Mouse (Mus musculus): ENCODE measurements at regions not wholly inside any gene's neighbourhood (a gene's known extent, or its start where the extent isn't known, plus 50 kb on each side); places are given as distances from the start of the nearest gene placed in this dataset.
"Not testable (repeated sequence)": the region's sequence is repeated elsewhere in the genome, so short reads cannot be mapped to it uniquely, and the experiment has no call there.

GRCm38 (mm10) chr9:86103607-86104006 is 261.4 kb downstream of the Tpbg start:
- no peaks in the 10 kb centered on the region for H3K36me3 ChIP-seq (ENCODE audit: control insufficient read depth, insufficient read depth)
- H3K4me2 ChIP-seq (ENCODE audit: low read depth, low read length), result no peak overlapping the region
- H3K4me1 ChIP-seq (ENCODE audit: control insufficient read depth, insufficient read depth, low read length), result no peaks in the 10 kb centered on the region
- no peaks in the 10 kb centered on the region for H3K27me3 ChIP-seq (ENCODE audit: control insufficient read depth, insufficient read depth, low read length)
- no peak overlapping the region for H3K4me3 ChIP-seq (ENCODE audit: low read length)
- no peak overlapping the region for H3K9ac ChIP-seq (ENCODE audit: low read length)
- no peaks in the 10 kb centered on the region for H3K9me3 ChIP-seq (replicated peaks; ENCODE audit: control insufficient read depth, low read length)
- no peak overlapping the region for H3K27ac ChIP-seq (ENCODE audit: low read length)
- ATAC-seq (replicated peaks; ENCODE audit: extremely low read depth, insufficient read depth, low FRiP score), result peak; percentile 41; the same call in 1 of the 2 replicates
- 64% methylated on average over 3 of the region's 3 CpGs for WGBS

DNA sequence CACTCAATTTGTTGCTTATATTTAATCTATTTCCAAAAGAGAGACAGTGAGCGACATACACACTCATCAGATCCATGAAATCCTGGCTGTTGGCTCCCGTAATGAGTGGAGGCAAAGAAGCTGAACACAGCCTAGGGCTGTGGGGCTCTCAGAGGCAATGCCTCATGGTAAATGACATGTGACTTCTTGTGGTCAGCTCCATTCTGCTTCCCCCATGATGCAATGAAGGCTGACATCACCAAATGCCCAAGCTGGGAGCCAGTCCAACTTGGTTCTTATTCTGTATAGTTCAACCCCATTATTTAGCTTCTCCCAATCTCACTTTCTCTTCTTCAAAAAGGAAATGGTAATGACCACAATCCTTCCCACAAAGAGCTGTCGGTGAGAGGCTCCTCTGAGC is 262.5 kb downstream of the Tpbg start:
- Histone ChIP-seq H3K9me3 (replicated peaks; ENCODE audit: control insufficient read depth, low read length) (no peaks in the 10 kb centered on the region), H3K36me3 (ENCODE audit: control insufficient read depth, insufficient read depth) (no peaks in the 10 kb centered on the region), H3K27me3 (ENCODE audit: control insufficient read depth, insufficient read depth, low read length) (no peaks in the 10 kb centered on the region), H3K9ac (ENCODE audit: low read length) (no peak overlapping the region), H3K4me3 (ENCODE audit: low read length) (no peak overlapping the region), H3K4me2 (ENCODE audit: low read depth, low read length) (no peak overlapping the region), H3K27ac (ENCODE audit: low read length) (no peak overlapping the region), H3K4me1 (ENCODE audit: control insufficient read depth, insufficient read depth, low read length) (no peaks in the 10 kb centered on the region)
- 77% methylated on average over 3 of the region's 3 CpGs for WGBS
- ATAC-seq (replicated peaks; ENCODE audit: extremely low read depth, insufficient read depth, low FRiP score), result no peak

- Histone ChIP-seq H3K4me2 (ENCODE audit: low read depth, low read length) (no peak overlapping the region), H3K4me3 (ENCODE audit: low read length) (no peak overlapping the region), H3K9ac (ENCODE audit: low read length) (no peak overlapping the region), H3K4me1 (ENCODE audit: control insufficient read depth, insufficient read depth, low read length) (no peaks in the 10 kb centered on the region), H3K9me3 (replicated peaks; ENCODE audit: control insufficient read depth, low read length) (no peaks in the 10 kb centered on the region), H3K27ac (ENCODE audit: low read length) (no peak overlapping the region), H3K36me3 (ENCODE audit: control insufficient read depth, insufficient read depth) (no peaks in the 10 kb centered on the region), H3K27me3 (ENCODE audit: control insufficient read depth, insufficient read depth, low read length) (no peaks in the 10 kb centered on the region)
- ATAC-seq (replicated peaks; ENCODE audit: extremely low read depth, insufficient read depth, low FRiP score), result no peak
- 72% methylated on average over 3 of the region's 3 CpGs for WGBS
These were observed 263.7 kb downstream of the Tpbg start for GRCm38 (mm10) chr9:86105851-86106250.

- no peak for ATAC-seq (replicated peaks; ENCODE audit: extremely low read depth, insufficient read depth, low FRiP score)
These were observed 267.7 kb downstream of the Tpbg start for GRCm38 (mm10) chr9:86109906-86110305.

DNA sequence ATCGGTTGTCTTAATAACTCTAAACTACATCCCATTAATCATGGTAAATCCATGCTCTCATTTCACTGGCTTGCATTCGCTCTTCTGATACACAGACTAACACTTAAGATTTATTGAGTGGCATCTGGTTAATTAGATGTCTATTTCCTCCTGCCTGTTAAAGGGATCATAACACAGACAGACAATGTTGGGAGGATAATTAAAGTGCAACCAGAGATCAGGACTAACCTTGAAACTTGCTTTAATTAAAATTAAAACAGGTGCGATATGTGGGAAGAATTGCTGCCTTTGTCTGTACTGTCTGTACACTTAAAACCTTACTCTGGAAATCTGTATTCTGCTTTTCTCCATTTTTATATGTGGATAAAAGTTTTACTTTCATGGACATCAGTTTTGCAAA is 277.2 kb downstream of the Tpbg start:
- no peak overlapping the region for H3K9ac ChIP-seq (ENCODE audit: low read length)
- H3K36me3 ChIP-seq (ENCODE audit: control insufficient read depth, insufficient read depth), result no peaks in the 10 kb centered on the region
- H3K4me1 ChIP-seq (ENCODE audit: control insufficient read depth, insufficient read depth, low read length), result no peaks in the 10 kb centered on the region
- H3K27me3 ChIP-seq (ENCODE audit: control insufficient read depth, insufficient read depth, low read length), result no peaks in the 10 kb centered on the region
- ATAC-seq (replicated peaks; ENCODE audit: extremely low read depth, insufficient read depth, low FRiP score), result no peak
- H3K9me3 ChIP-seq (replicated peaks; ENCODE audit: control insufficient read depth, low read length), result no peaks in the 10 kb centered on the region
- no peak overlapping the region for H3K27ac ChIP-seq (ENCODE audit: low read length)
- no peak overlapping the region for H3K4me2 ChIP-seq (ENCODE audit: low read depth, low read length)
- WGBS, result 86% methylated on average over 3 of the region's 3 CpGs
- no peak overlapping the region for H3K4me3 ChIP-seq (ENCODE audit: low read length)

More at GRCm38 (mm10) chr9:86109906-86110305, 267.7 kb downstream of the Tpbg start:
- Histone ChIP-seq H3K9me3 (replicated peaks; ENCODE audit: control insufficient read depth, low read length) (no peaks in the 10 kb centered on the region), H3K36me3 (ENCODE audit: control insufficient read depth, insufficient read depth) (no peaks in the 10 kb centered on the region), H3K9ac (ENCODE audit: low read length) (no peak overlapping the region), H3K4me2 (ENCODE audit: low read depth, low read length) (no peak overlapping the region), H3K4me3 (ENCODE audit: low read length) (no peak overlapping the region), H3K27me3 (ENCODE audit: control insufficient read depth, insufficient read depth, low read length) (no peaks in the 10 kb centered on the region), H3K27ac (ENCODE audit: low read length) (no peak overlapping the region), H3K4me1 (ENCODE audit: control insufficient read depth, insufficient read depth, low read length) (no peaks in the 10 kb centered on the region)
- 46% methylated on average over 1 of the region's 1 CpGs for WGBS

DNA sequence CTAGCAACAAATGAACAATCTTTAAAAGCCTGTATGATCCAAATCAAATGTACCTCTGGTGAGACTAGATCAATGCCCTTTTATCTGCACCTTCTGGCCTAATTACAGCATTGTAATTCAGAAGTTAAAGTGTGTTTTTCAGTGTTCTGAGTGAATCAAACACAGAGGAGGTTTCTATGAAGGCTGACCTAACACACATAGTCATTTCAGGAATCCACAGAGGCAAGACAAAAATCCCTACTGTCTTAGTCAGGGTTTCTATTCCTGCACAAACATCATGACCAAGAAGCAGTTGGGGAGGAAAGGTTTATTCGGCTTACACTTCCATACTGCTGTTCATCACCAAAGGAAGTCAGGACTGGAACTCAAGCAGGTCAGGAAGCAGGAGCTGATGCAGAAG is 293.4 kb downstream of the Tpbg start:
- H3K9ac ChIP-seq (ENCODE audit: low read length); H3K4me2 ChIP-seq (ENCODE audit: low read depth, low read length); H3K27me3 ChIP-seq (ENCODE audit: control insufficient read depth, insufficient read depth, low read length); H3K9me3 ChIP-seq (replicated peaks; ENCODE audit: control insufficient read depth, low read length); ATAC-seq (replicated peaks; ENCODE audit: extremely low read depth, insufficient read depth, low FRiP score); H3K4me3 ChIP-seq (ENCODE audit: low read length); H3K27ac ChIP-seq (ENCODE audit: low read length); H3K4me1 ChIP-seq (ENCODE audit: control insufficient read depth, insufficient read depth, low read length); H3K36me3 ChIP-seq (ENCODE audit: control insufficient read depth, insufficient read depth): not testable (repeated sequence)
- WGBS, result 70% methylated on average over 1 of the region's 1 CpGs

DNA sequence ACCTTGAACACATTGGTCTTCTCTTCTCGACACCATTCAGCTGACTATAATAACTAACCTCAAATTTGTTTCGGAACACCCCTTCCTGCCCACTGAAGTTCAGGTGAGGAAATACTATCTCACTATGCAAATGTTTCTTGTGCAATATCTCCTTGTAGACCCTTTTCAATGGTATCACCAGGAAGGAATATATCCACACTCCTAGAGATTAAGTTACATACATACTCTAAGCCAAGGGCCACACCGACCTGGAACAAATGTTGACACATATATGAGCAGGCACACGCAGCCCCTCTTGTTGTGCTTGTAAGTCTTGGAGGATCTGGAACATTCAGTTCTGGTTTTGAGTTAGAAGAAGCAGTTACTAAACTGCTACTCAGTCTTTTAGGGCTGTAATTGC is 303.7 kb downstream of the Tpbg start:
- WGBS, result 83% methylated on average over 4 of the region's 4 CpGs
- H3K4me3 ChIP-seq (ENCODE audit: low read length), result no peak overlapping the region
- ATAC-seq (replicated peaks; ENCODE audit: extremely low read depth, insufficient read depth, low FRiP score), result no peak

GRCm38 (mm10) chr9:86160316-86160715 is 304.4 kb downstream of the Ube2cbp start:
- Histone ChIP-seq H3K4me2 (ENCODE audit: low read depth, low read length) (no peak overlapping the region), H3K9me3 (replicated peaks; ENCODE audit: control insufficient read depth, low read length) (no peaks in the 10 kb centered on the region), H3K36me3 (ENCODE audit: control insufficient read depth, insufficient read depth) (no peaks in the 10 kb centered on the region), H3K4me3 (ENCODE audit: low read length) (no peak overlapping the region), H3K4me1 (ENCODE audit: control insufficient read depth, insufficient read depth, low read length) (no peaks in the 10 kb centered on the region), H3K27ac (ENCODE audit: low read length) (no peak overlapping the region), H3K9ac (ENCODE audit: low read length) (no peak overlapping the region), H3K27me3 (ENCODE audit: control insufficient read depth, insufficient read depth, low read length) (no peaks in the 10 kb centered on the region)
- WGBS, result 96% methylated on average over 1 of the region's 1 CpGs
- ATAC-seq (replicated peaks; ENCODE audit: extremely low read depth, insufficient read depth, low FRiP score), result no peak

More for the DNA sequence above, 303.7 kb downstream of the Tpbg start:
- Histone ChIP-seq H3K9ac (ENCODE audit: low read length) (no peak overlapping the region), H3K9me3 (replicated peaks; ENCODE audit: control insufficient read depth, low read length) (no peaks in the 10 kb centered on the region), H3K36me3 (ENCODE audit: control insufficient read depth, insufficient read depth) (no peaks in the 10 kb centered on the region), H3K4me1 (ENCODE audit: control insufficient read depth, insufficient read depth, low read length) (no peaks in the 10 kb centered on the region), H3K27ac (ENCODE audit: low read length) (no peak overlapping the region), H3K27me3 (ENCODE audit: control insufficient read depth, insufficient read depth, low read length) (no peaks in the 10 kb centered on the region), H3K4me2 (ENCODE audit: low read depth, low read length) (no peak overlapping the region)

- Histone ChIP-seq H3K27me3 (ENCODE audit: control insufficient read depth, insufficient read depth, low read length) (no peaks in the 10 kb centered on the region), H3K4me2 (ENCODE audit: low read depth, low read length) (no peak overlapping the region), H3K9ac (ENCODE audit: low read length) (no peak overlapping the region), H3K4me3 (ENCODE audit: low read length) (no peak overlapping the region), H3K4me1 (ENCODE audit: control insufficient read depth, insufficient read depth, low read length) (no peaks in the 10 kb centered on the region), H3K36me3 (ENCODE audit: control insufficient read depth, insufficient read depth) (no peaks in the 10 kb centered on the region), H3K9me3 (replicated peaks; ENCODE audit: control insufficient read depth, low read length) (no peaks in the 10 kb centered on the region), H3K27ac (ENCODE audit: low read length) (no peak overlapping the region)
- ATAC-seq (replicated peaks; ENCODE audit: extremely low read depth, insufficient read depth, low FRiP score), result no peak
- 63% methylated on average over 3 of the region's 3 CpGs for WGBS
These were observed 298.2 kb downstream of the Ube2cbp start for GRCm38 (mm10) chr9:86166362-86167067.

All from heart, embryonic 16.5 days (tissue).